Mouse (Mus musculus): Measurements from ENCODE around the gene Alg6.
A peak's percentile ranks its signal among the peaks of the same experiment; 100 is the strongest.

Alg6 gene

GRCm38 (mm10) chr4:99714904-99715782 is at the start of gene Alg6:
Gene Alg6, plus strand, starts transcription at chr4:99715664.
- DNase-seq (ENCODE audit: low spot score in 2 of 2), result peak; percentile 88 to 97

DNA sequence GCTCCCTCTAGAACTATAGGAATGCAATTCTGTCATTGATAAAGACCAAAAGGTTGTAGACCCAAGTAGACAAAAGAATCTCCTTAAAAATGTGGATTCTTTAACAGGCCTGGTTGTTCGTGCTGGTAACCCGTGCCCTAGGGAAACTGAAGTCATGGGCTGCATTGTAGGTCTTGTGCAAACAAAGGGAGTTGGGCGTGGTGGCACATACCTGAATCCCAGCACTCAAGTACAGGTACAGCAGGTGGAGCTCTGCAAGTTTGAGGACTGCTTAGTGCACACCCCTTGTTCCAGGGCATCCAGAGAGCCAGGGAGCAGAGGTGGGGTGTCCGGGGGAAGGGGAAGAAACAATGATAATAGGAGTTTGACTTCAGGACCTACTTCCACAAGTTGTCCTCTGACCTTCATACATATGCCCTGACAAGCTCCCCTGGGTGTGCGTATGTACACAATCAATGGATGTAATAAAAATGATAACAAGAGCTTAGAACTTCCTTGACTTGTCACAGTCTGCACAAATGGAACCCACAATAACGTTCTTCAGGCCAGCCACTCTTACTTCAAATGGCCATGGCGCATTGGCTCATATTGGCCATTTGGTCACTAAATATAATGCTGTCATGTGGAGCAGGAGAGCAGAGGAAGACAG is 45.1 kb upstream of the Alg6 start:
- no peak for DNase-seq (ENCODE audit: low spot score in 2 of 2)

DNA sequence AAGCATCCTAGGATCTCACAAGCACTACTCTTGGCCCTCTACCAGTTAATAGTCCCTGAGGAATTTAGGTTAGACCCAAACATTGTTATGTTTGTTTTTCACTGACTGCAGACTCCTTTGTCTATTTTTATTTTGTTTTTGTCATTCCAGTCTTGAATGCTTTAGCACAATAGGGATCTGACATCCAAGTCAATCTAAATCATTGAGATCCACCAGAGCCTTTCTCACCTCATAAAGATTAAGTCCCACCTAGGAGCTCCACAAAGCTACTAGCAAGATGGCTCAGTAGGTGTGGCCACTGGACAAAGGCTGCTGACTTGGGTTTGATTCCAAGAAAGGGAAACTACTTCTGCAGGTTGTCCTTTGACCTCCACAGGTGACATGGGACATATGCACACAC is 40.3 kb upstream of the Alg6 start:
- DNase-seq (ENCODE audit: low spot score in 2 of 2), result no peak

- no peak for DNase-seq (ENCODE audit: low spot score in 2 of 2)
Measured at GRCm38 (mm10) chr4:99683941-99684340, 31.5 kb upstream of the Alg6 start.

DNA sequence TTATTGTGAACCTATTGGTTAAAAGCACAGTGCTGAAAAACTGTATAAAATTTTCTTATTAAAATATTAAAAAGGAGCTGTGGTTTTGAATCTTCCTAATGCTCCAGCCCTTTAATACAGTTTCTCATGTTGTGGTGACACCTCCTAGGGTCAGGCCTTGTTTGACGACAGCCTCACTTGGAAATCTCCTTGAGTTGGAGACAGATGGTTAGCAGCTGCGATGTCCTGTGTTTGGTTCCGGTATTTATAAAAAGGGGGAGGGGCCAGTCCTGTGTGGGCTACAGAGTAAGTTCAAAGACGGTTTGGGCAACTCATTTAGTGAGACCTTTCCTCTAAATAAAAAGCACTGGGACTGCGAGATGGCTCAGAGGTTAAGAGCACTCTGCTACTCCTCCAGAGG is 29.2 kb upstream of the Alg6 start:
- DNase-seq (ENCODE audit: low spot score in 2 of 2), result no peak

DNA sequence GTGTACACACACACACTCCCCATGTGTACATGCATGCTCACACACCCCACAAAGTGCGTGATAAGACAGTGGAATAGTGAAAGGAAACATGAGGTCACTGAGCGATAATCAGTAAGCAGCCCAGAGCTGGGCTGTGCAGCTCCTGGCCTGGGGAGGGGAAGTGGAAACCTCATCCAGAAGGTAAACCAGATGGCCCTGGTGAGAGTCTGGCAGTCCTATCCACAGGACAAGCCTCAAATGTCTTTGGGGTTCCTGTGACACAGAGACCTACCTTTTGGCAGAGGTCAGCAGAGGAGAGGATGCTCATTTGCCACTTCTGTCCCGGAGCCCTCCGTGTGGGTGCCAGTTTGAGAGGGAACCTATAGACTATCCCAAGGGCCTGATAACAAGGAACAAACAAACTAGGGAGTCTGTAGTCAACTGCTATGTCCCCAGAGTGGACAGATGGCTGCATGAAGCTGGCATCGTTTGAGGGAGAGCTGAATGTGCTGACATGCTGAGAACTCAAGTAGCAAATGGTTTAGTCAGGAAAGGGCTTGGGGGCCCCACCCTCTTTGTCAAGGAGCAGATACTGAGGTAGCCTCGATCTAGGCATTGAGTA is 2.8 kb upstream of the Alg6 start:
- DNase-seq (ENCODE audit: low spot score in 2 of 2), result no peak

DNA sequence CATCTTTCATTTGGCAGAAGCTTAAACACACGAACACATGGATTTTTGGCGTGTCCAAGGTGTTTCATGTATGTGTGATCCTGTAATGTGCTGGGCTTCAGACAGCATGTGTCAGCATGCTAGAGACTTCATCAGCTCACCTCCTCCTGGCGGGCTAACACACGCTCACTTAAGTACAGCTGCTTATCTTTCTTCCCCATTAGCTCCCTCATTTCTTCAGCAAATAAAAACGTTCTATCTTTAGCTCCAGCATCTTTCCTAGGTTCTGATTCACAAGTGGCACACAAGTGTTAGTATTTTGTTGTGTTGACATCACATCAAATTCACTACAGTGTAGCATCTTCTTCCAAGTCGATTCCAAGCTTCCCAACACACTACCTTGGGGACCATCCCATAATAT is 1.5 kb upstream of the Alg6 start:
- no peak for DNase-seq (ENCODE audit: low spot score in 2 of 2)

GRCm38 (mm10) chr4:99715783-99716416 is 436 bp downstream of the Alg6 start:
- no peak for DNase-seq (ENCODE audit: low spot score in 2 of 2)

DNA sequence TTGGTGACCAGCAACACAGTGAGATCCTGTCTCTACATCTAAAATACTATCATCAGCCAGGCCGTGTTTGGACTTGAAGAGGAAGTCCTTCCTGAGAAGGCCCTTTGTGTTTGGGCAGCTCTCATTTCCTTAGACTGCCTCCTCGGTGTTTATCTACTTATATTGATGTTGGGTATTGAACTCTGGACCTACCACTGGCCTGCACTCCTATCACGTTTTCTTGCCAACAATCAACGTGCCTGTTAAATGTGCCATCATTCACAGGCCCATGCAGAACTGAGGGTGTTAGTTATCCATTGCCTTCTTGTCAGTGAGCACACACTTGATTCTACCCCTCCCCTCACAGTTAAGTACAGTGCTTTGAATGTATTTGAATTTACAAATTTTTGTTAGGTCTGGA is 2.4 kb downstream of the Alg6 start:
- no peak for DNase-seq (ENCODE audit: low spot score in 2 of 2)

DNA sequence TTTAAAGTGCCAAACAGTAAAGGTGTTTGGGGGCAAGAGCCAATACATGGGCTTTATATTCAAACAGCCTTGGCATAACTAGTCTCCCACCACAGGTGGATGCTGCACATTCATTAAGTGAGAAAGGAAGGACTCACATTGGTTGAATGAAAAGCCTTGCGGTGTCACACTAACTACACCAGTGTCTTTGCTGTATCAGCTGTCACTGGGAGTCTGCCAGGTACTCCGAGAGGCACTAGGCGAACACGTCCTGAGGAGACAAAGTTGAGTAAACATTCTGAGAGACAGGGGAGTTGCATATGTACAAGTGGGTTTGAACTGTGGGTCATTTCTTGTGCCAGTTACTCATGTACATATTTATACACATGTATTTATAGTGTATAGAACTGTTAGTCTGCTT is 8.9 kb downstream of the Alg6 start:
- no peak for DNase-seq (ENCODE audit: low spot score in 2 of 2)

DNA sequence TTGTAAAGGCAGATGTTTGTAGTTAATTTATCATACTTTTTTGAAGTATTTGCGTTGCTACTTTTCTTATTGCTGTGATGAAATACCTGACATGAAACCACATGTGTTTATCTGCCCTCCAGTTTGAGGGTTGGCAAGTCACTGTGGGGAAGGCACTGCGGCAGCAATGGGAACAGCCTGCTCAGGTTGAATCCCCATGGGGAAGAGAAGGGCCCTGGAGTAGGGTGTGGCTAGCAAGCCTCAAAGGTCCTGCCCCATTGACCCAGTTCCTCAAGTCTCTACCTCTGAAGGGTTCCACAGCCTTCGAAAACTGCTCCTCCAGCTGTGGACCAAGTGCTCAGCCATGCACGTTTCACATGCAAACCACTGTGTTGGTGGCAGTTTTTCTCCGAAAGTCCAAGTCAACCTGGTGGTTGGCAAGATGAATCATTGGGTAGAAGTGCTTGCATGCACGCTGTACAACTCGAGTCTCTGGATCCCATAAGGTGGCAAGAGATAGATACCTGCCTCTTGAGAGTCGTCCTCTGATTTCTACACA is 10.5 kb downstream of the Alg6 start:
- DNase-seq (ENCODE audit: low spot score in 2 of 2), result no peak

GRCm38 (mm10) chr4:99739836-99740235 is 24.4 kb downstream of the Alg6 start:
- no peak for DNase-seq (ENCODE audit: low spot score in 2 of 2)

- no peak for DNase-seq (ENCODE audit: low spot score in 2 of 2)
Measured at GRCm38 (mm10) chr4:99752426-99752825, 37.0 kb downstream of the Alg6 start.

DNA sequence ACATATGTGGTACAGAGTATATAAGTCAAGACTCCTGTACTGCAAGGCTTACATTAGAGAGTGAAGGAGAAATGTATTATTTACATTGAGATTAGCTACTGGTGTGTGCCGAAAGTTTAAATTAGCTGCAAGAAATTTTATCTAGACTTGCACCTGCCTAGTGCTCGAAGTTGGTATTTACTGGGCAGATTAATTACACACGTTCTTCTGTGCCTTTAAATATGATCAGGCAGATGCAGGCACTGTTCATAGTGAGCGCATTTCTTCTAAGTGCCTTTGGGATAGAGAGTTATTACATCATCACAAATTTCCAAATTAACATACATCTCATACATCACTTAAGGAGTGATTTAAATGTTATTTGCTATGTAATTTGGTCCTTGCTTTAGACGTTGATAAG is 50.8 kb downstream of the Alg6 start:
- DNase-seq (ENCODE audit: low spot score in 2 of 2), result no peak

DNA sequence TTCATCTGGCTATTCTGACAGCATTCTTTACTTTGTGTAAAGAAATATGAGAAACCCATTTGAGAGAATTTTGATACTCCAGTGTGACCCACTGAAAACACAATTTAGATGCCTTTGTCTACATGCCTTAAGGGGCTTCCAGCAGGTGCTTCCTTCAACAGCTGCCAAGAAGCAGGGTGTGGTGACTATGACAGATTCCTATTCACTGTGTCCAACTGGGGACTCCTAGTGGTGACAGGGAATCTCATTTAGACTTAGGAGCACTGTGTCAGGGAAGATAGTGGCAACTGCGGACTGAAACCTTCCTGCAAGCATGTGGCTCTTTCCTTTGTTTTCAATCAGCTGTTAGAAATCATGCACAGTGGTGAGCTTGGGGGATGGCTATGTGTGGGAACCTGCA is 51.3 kb downstream of the Alg6 start:
- no peak for DNase-seq (ENCODE audit: low spot score in 2 of 2)

DNA sequence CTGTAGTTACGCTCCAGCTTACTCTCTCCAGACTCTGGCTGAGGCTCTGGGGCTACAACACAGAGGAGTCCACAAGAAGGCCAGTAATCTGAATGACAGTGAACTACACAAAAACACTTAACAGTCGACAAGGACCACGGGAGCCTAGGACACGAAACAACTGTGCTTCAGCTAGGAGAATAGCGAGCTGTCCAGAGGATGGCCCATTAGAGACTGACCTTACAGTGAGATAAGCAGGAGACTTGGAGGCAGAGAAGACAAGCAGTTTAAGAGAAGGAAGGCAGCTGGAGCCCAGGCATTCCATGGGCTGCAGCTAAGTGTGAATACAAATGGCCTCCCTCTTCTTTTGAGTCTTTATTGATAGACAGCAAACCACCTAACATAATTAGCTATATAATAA is 55.1 kb downstream of the Alg6 start:
- no peak for DNase-seq (ENCODE audit: low spot score in 2 of 2)

DNA sequence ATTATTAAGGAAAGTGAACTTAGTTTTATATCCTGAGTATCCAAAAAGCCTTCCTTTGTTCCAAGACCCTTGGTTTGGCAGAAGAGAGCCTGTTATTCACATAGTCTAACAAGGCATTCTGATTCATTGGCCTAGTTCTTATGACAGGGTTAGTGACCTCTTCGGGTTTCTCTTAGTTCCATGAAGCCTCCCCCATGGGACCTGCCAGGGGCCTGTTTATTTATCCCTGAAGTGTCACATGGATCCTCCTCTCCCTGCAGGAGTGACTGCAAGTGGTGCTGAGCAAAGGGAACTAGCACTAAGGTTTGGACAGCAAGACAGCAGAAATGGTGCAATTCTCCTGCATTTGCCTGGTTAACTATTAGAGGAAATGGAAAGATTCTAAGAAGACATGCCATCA is 57.6 kb downstream of the Alg6 start:
- no peak for DNase-seq (ENCODE audit: low spot score in 2 of 2)

DNA sequence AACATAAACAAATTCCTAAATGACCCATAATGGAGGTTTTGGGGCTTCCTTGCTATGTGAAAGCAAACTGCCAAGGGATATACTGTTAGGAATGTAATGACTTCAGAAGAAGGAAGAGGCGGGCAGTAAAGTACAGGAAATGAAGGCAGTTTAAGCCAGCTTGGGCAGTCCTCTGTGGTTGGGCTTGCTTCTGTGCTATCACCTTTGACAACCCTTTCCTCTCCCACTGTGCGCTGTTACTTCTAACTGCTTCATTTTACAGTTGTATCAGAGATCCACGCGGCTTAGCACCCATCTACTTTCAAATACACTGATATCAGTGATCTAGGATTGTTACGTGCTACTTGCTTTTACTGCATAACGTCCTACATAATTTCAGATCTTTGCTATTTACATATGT is 76.9 kb downstream of the Alg6 start:
- no peak for DNase-seq (ENCODE audit: low spot score in 2 of 2)
